Mouse (Mus musculus): ENCODE data around the gene Stpg4. TPM values are rescaled to one million over a fixed set of nuclear protein-coding genes. Genes with fewer than 3 reads are reported as not detected.

The Stpg4 gene
- polyA plus RNA-seq, 1 experiment from 2014 or later, result 0.54 TPM

- Histone ChIP-seq H3K4me1 (peaks cover 43% of the 10 kb centered on the region), H3K27me3 (replicated peaks) (no peaks in the 10 kb centered on the region), H3K27ac (peak overlapping the region; percentile 99), H3K4me3 (peak overlapping the region; percentile 70), H3K9me3 (no peaks in the 10 kb centered on the region), H3K36me3 (replicated peaks) (no peaks in the 10 kb centered on the region), H3K4me2 (peak overlapping the region; percentile 73), H3K9ac (peak overlapping the region; percentile 95)
- under 1% methylated on average over 82 of the region's 86 CpGs for WGBS
- peak; percentile 73 for ATAC-seq (replicated peaks)
These were observed 18.6 kb upstream of the Stpg4 start for GRCm38 (mm10) chr17:87445917-87446766.

GRCm38 (mm10) chr17:87445337-87445916, 17.9 kb upstream of the Stpg4 start:
- under 1% methylated on average over 13 of the region's 13 CpGs for WGBS
- no peak for ATAC-seq (replicated peaks)
- H3K4me2 ChIP-seq, result peak overlapping the region; percentile 73

GRCm38 (mm10) chr17:87444763-87445162, 17.2 kb upstream of the Stpg4 start:
- no peak overlapping the region for H3K27ac ChIP-seq
- 42% methylated on average over 4 of the region's 4 CpGs for WGBS
- no peaks in the 10 kb centered on the region for H3K27me3 ChIP-seq (replicated peaks)
- peaks cover 51% of the 10 kb centered on the region for H3K4me1 ChIP-seq
- H3K36me3 ChIP-seq (replicated peaks), result no peaks in the 10 kb centered on the region
- H3K4me2 ChIP-seq, result peak overlapping the region; percentile 73
- ATAC-seq (replicated peaks), result no peak
- H3K4me3 ChIP-seq, result peak overlapping the region; percentile 37
- H3K9me3 ChIP-seq, result no peaks in the 10 kb centered on the region
- peak overlapping the region; percentile 20; the same call in 1 of the 2 replicates for H3K9ac ChIP-seq

More at GRCm38 (mm10) chr17:87445337-87445916, 17.9 kb upstream of the Stpg4 start:
- H3K4me1 ChIP-seq, result peaks cover 46% of the 10 kb centered on the region
- peak overlapping the region; percentile 99 for H3K27ac ChIP-seq
- no peaks in the 10 kb centered on the region for H3K9me3 ChIP-seq
- peak overlapping the region; percentile 70 for H3K4me3 ChIP-seq
- no peaks in the 10 kb centered on the region for H3K27me3 ChIP-seq (replicated peaks)
- H3K9ac ChIP-seq, result peak overlapping the region; percentile 95
- H3K36me3 ChIP-seq (replicated peaks), result no peaks in the 10 kb centered on the region

- Histone ChIP-seq H3K4me2 (peak overlapping the region; percentile 22; the same call in 1 of the 2 replicates), H3K9ac (no peak overlapping the region), H3K27me3 (replicated peaks) (no peaks in the 10 kb centered on the region), H3K36me3 (replicated peaks) (no peaks in the 10 kb centered on the region), H3K4me1 (peaks cover 57% of the 10 kb centered on the region), H3K4me3 (no peak overlapping the region), H3K9me3 (no peaks in the 10 kb centered on the region), H3K27ac (no peak overlapping the region)
- no peak for ATAC-seq (replicated peaks)
- 63% methylated on average over 2 of the region's 2 CpGs for WGBS
These were observed 14.0 kb upstream of the Stpg4 start for GRCm38 (mm10) chr17:87441537-87441936.

DNA sequence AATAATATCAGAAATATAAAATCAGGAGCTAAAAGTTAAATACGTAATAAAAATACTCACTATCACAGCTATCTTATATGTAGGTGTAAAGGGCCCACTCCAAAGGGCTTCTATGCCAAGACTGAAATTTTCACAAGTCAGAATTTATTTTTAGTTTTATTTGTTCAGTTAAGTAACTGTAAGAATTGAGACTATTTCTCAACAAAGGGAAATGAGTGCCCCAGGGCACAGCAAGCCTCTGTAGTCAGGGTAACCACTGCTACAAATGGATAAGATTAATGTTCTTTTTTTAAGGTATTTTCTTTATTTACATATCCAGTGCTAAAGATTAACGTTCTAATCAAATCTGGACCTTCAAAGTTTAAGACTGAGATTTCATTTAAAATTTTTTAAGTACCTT, 11.9 kb upstream of the Stpg4 start:
- Histone ChIP-seq H3K27me3 (replicated peaks) (no peaks in the 10 kb centered on the region), H3K9me3 (no peaks in the 10 kb centered on the region), H3K9ac (no peak overlapping the region), H3K4me1 (peaks cover 54% of the 10 kb centered on the region), H3K27ac (no peak overlapping the region), H3K4me3 (no peak overlapping the region), H3K36me3 (replicated peaks) (peaks cover 12% of the 10 kb centered on the region; the same call in 1 of the 2 replicates), H3K4me2 (no peak overlapping the region)
- ATAC-seq (replicated peaks), result no peak
- 80% methylated on average over 2 of the region's 2 CpGs for WGBS

DNA sequence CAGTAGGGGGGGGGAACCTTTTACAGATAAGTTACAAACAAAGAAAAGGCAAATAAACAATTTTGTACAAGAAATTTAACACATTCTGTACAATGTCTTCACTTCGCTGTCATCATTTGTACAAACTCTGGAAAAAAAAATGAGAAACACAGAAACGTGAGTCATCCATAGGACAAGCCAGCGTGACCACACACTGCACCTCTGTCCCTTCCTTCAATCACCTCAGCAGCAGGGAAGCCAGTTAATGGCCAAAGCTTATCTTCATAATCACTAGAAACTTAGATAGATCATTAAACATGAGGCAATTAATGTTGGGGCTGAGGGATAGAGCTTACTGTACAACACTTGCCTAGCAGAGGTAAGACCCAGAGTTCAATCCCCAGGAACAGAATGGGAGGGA, 6.4 kb upstream of the Stpg4 start:
- H3K27ac ChIP-seq, result no peak overlapping the region
- no peak for ATAC-seq (replicated peaks)
- WGBS, result 96% methylated on average over 3 of the region's 3 CpGs
- no peak overlapping the region for H3K4me2 ChIP-seq
- no peak overlapping the region for H3K9ac ChIP-seq
- H3K27me3 ChIP-seq (replicated peaks), result no peaks in the 10 kb centered on the region
- no peak overlapping the region for H3K4me3 ChIP-seq
- H3K36me3 ChIP-seq (replicated peaks), result peaks cover 35% of the 10 kb centered on the region; the same call in 1 of the 2 replicates
- no peaks in the 10 kb centered on the region for H3K9me3 ChIP-seq
- H3K4me1 ChIP-seq, result peaks cover 9% of the 10 kb centered on the region

DNA sequence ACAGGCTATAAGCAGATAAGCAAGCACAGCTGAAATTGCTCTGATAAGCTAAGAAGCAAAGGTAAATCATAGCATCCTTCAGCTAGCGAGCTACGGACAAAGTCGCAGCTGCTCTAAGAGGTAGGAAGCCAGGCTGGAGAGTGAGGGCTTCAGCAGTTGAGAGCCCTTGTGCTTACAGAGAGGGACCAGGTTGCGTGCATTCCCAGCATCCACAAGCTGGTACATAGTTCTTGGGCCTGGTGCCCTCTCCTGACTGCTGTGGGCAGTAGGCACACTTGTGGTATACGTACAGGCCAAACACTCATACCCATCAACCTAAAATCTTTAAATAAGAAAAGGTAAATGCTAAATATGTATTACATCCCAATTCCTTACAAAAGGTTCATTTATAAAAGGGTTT, 5.2 kb upstream of the Stpg4 start:
- Histone ChIP-seq H3K36me3 (replicated peaks) (peaks cover 35% of the 10 kb centered on the region; the same call in 1 of the 2 replicates), H3K4me2 (no peak overlapping the region), H3K27me3 (replicated peaks) (no peaks in the 10 kb centered on the region), H3K27ac (no peak overlapping the region), H3K4me1 (peaks cover 7% of the 10 kb centered on the region), H3K4me3 (no peak overlapping the region), H3K9me3 (no peaks in the 10 kb centered on the region), H3K9ac (no peak overlapping the region)
- ATAC-seq (replicated peaks), result no peak
- WGBS, result 94% methylated on average over 5 of the region's 5 CpGs

GRCm38 (mm10) chr17:87432314-87432713, 4.8 kb upstream of the Stpg4 start:
- ATAC-seq (replicated peaks), result no peak
- Histone ChIP-seq H3K27me3 (replicated peaks) (no peaks in the 10 kb centered on the region), H3K9me3 (no peaks in the 10 kb centered on the region), H3K9ac (no peak overlapping the region), H3K4me3 (no peak overlapping the region), H3K27ac (no peak overlapping the region), H3K36me3 (replicated peaks) (peaks cover 35% of the 10 kb centered on the region; the same call in 1 of the 2 replicates), H3K4me2 (no peak overlapping the region), H3K4me1 (peaks cover 5% of the 10 kb centered on the region)

GRCm38 (mm10) chr17:87429431-87429830, 1.9 kb upstream of the Stpg4 start:
- no peak overlapping the region for H3K4me2 ChIP-seq
- WGBS, result 84% methylated on average over 3 of the region's 3 CpGs
- H3K36me3 ChIP-seq (replicated peaks), result peaks cover 23% of the 10 kb centered on the region; the same call in 1 of the 2 replicates

GRCm38 (mm10) chr17:87418082-87418481, 9.5 kb downstream of the Stpg4 start:
- H3K9ac ChIP-seq, result no peak overlapping the region
- H3K4me1 ChIP-seq, result no peaks in the 10 kb centered on the region
- H3K9me3 ChIP-seq, result no peaks in the 10 kb centered on the region
- no peak overlapping the region for H3K4me3 ChIP-seq
- 76% methylated on average over 7 of the region's 7 CpGs for WGBS
- no peak for ATAC-seq (replicated peaks)
- H3K36me3 ChIP-seq (replicated peaks), result no peaks in the 10 kb centered on the region
- H3K27ac ChIP-seq, result no peak overlapping the region
- H3K4me2 ChIP-seq, result no peak overlapping the region
- no peaks in the 10 kb centered on the region for H3K27me3 ChIP-seq (replicated peaks)

More at GRCm38 (mm10) chr17:87429431-87429830, 1.9 kb upstream of the Stpg4 start:
- ATAC-seq (replicated peaks), result no peak
- Histone ChIP-seq H3K9ac (no peak overlapping the region), H3K9me3 (no peaks in the 10 kb centered on the region), H3K4me3 (no peak overlapping the region), H3K4me1 (peaks cover 2% of the 10 kb centered on the region; the same call in 1 of the 2 replicates), H3K27ac (0 out of 2 replicates have a peak overlapping the region, but pooled peaks have one; percentile 3), H3K27me3 (replicated peaks) (no peaks in the 10 kb centered on the region)

DNA sequence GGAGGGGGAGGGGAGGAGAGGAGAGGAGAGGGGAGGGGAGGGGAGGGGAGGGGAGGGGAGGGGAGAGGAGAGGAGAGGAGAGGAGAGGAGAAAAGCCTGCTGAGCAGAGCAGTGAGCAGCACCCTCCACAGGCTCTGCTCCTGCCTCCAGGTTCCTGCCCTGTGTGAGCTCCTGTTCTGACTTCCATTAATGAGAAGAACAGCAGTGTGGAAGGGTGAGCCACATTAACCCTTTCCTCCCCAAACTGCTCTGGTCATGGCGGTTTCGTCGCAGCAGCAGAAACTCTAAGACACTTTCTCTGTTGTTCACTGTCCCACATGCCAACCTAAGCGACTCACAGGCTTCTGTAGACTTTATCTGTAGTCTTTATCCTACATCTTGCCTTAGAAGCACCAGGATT, 20.9 kb downstream of the Stpg4 start:
- no peak for ATAC-seq (replicated peaks)

DNA sequence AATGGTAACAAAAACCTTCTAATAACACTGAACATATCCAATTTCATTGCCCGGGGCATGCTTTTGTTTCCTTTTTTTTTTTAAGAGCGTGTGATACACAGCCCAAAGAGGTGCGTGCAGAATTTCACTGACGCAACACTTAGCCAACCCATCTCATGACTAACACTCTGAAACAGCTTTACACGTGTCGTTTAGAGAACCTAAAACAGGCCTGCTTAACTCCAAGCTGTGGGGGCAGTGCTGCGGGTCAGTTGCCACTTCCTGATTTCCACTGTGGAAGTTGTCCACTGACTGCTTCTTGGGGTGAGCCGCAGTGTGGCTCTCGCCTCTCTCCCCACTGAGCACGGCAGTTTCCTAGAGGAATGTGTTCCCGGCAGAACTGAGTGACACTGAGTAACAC, 22.0 kb downstream of the Stpg4 start:
- no peak overlapping the region for H3K27ac ChIP-seq
- no peak for ATAC-seq (replicated peaks)
- 80% methylated on average over 11 of the region's 11 CpGs for WGBS

More for the DNA sequence above, 20.9 kb downstream of the Stpg4 start:
- no peaks in the 10 kb centered on the region for H3K4me1 ChIP-seq
- H3K27ac ChIP-seq, result no peak overlapping the region
- no peaks in the 10 kb centered on the region for H3K36me3 ChIP-seq (replicated peaks)
- H3K9me3 ChIP-seq, result no peaks in the 10 kb centered on the region
- H3K4me2 ChIP-seq, result no peak overlapping the region
- no peaks in the 10 kb centered on the region for H3K27me3 ChIP-seq (replicated peaks)
- 88% methylated on average over 4 of the region's 4 CpGs for WGBS
- no peak overlapping the region for H3K4me3 ChIP-seq
- H3K9ac ChIP-seq, result no peak overlapping the region

More for the DNA sequence above, 22.0 kb downstream of the Stpg4 start:
- no peaks in the 10 kb centered on the region for H3K27me3 ChIP-seq (replicated peaks)
- no peak overlapping the region for H3K9ac ChIP-seq
- no peaks in the 10 kb centered on the region for H3K36me3 ChIP-seq (replicated peaks)
- no peak overlapping the region for H3K4me3 ChIP-seq
- no peak overlapping the region for H3K4me2 ChIP-seq
- no peaks in the 10 kb centered on the region for H3K4me1 ChIP-seq
- no peaks in the 10 kb centered on the region for H3K9me3 ChIP-seq
